Mouse (Mus musculus): ENCODE results near the gene Hoxa13. TPM values are rescaled to one million over a fixed set of nuclear protein-coding genes. Genes with fewer than 3 reads are reported as not detected.
A peak's percentile ranks its signal among the peaks of the same experiment; 100 is the strongest.

The Hoxa13 gene
- polyA plus RNA-seq, 1 experiment from 2014 or later, result not detected

- Histone ChIP-seq H3K4me2 (replicated peaks) (no peak overlapping the region), H3K9ac (replicated peaks) (no peak overlapping the region), H3K9me3 (no peaks in the 10 kb centered on the region), H3K36me3 (no peaks in the 10 kb centered on the region), H3K4me3 (no peak overlapping the region), H3K4me1 (peaks cover 12% of the 10 kb centered on the region), H3K27me3 (peaks cover 83% of the 10 kb centered on the region), H3K27ac (replicated peaks) (no peak overlapping the region)
- WGBS, result under 1% methylated on average over 6 of the region's 6 CpGs
- ATAC-seq (ENCODE audit: low FRiP score, low read depth), result no peak
Measured at GRCm38 (mm10) chr6:52256956-52257355, 3.7 kb downstream of the Hoxa13 start.

- no peak for ATAC-seq (ENCODE audit: low FRiP score, low read depth)
- WGBS, result under 1% methylated on average over 59 of the region's 59 CpGs
- no peak overlapping the region for H3K9ac ChIP-seq (replicated peaks)
- H3K36me3 ChIP-seq, result no peaks in the 10 kb centered on the region
- H3K27me3 ChIP-seq, result peaks cover 84% of the 10 kb centered on the region
- H3K4me3 ChIP-seq, result peak overlapping the region; percentile 18
- no peak overlapping the region for H3K27ac ChIP-seq (replicated peaks)
- 0 out of 2 replicates have a peak, but pooled peaks cover 3% of the 10 kb centered on the region for H3K4me1 ChIP-seq
- no peak overlapping the region for H3K4me2 ChIP-seq (replicated peaks)
- H3K9me3 ChIP-seq, result no peaks in the 10 kb centered on the region
Measured at GRCm38 (mm10) chr6:52253511-52254500, 6.9 kb downstream of the Hoxa13 start.

GRCm38 (mm10) chr6:52252775-52253376, 7.8 kb downstream of the Hoxa13 start:
- no peak for ATAC-seq (ENCODE audit: low FRiP score, low read depth)
- no peak overlapping the region for H3K27ac ChIP-seq (replicated peaks)
- H3K4me1 ChIP-seq, result 0 out of 2 replicates have a peak, but pooled peaks cover 3% of the 10 kb centered on the region
- no peak overlapping the region for H3K4me3 ChIP-seq
- 1% methylated on average over 35 of the region's 35 CpGs for WGBS
- no peak overlapping the region for H3K4me2 ChIP-seq (replicated peaks)
- H3K27me3 ChIP-seq, result peaks cover 85% of the 10 kb centered on the region
- H3K9me3 ChIP-seq, result no peaks in the 10 kb centered on the region
- no peak overlapping the region for H3K9ac ChIP-seq (replicated peaks)
- no peaks in the 10 kb centered on the region for H3K36me3 ChIP-seq

- Histone ChIP-seq H3K27ac (replicated peaks) (no peak overlapping the region), H3K9ac (replicated peaks) (no peak overlapping the region), H3K36me3 (no peaks in the 10 kb centered on the region), H3K4me1 (0 out of 2 replicates have a peak, but pooled peaks cover 3% of the 10 kb centered on the region), H3K9me3 (no peaks in the 10 kb centered on the region), H3K4me2 (replicated peaks) (no peak overlapping the region), H3K27me3 (peaks cover 87% of the 10 kb centered on the region), H3K4me3 (no peak overlapping the region)
- ATAC-seq (ENCODE audit: low FRiP score, low read depth), result no peak
- 1% methylated on average over 24 of the region's 24 CpGs for WGBS
Measured at GRCm38 (mm10) chr6:52252016-52252774, 8.5 kb downstream of the Hoxa13 start.

- no peaks in the 10 kb centered on the region for H3K36me3 ChIP-seq
- H3K4me3 ChIP-seq, result no peak overlapping the region
- ATAC-seq (ENCODE audit: low FRiP score, low read depth), result no peak
- 0 out of 2 replicates have a peak, but pooled peaks cover 4% of the 10 kb centered on the region for H3K4me1 ChIP-seq
- H3K27ac ChIP-seq (replicated peaks), result no peak overlapping the region
- H3K9me3 ChIP-seq, result no peaks in the 10 kb centered on the region
- peaks cover 88% of the 10 kb centered on the region for H3K27me3 ChIP-seq
- no peak overlapping the region for H3K4me2 ChIP-seq (replicated peaks)
- WGBS, result 11% methylated on average over 7 of the region's 7 CpGs
- H3K9ac ChIP-seq (replicated peaks), result no peak overlapping the region
Measured at GRCm38 (mm10) chr6:52251177-52251879, 9.4 kb downstream of the Hoxa13 start.

GRCm38 (mm10) chr6:52249826-52250225, 10.9 kb downstream of the Hoxa13 start:
- no peaks in the 10 kb centered on the region for H3K36me3 ChIP-seq
- no peaks in the 10 kb centered on the region for H3K9me3 ChIP-seq
- 0 out of 2 replicates have a peak, but pooled peaks cover 8% of the 10 kb centered on the region for H3K4me1 ChIP-seq
- H3K27ac ChIP-seq (replicated peaks), result no peak overlapping the region
- H3K9ac ChIP-seq (replicated peaks), result no peak overlapping the region
- no peak overlapping the region for H3K4me2 ChIP-seq (replicated peaks)
- no peak overlapping the region for H3K4me3 ChIP-seq
- peaks cover 94% of the 10 kb centered on the region for H3K27me3 ChIP-seq
- no peak for ATAC-seq (ENCODE audit: low FRiP score, low read depth)
- WGBS, result 0% methylated on average over 4 of the region's 4 CpGs

GRCm38 (mm10) chr6:52249415-52249738, 11.3 kb downstream of the Hoxa13 start:
- no peak overlapping the region for H3K27ac ChIP-seq (replicated peaks)
- H3K4me1 ChIP-seq, result 0 out of 2 replicates have a peak, but pooled peaks cover 8% of the 10 kb centered on the region
- H3K4me2 ChIP-seq (replicated peaks), result no peak overlapping the region
- no peak for ATAC-seq (ENCODE audit: low FRiP score, low read depth)
- H3K9me3 ChIP-seq, result no peaks in the 10 kb centered on the region
- H3K36me3 ChIP-seq, result no peaks in the 10 kb centered on the region
- H3K27me3 ChIP-seq, result peaks cover 98% of the 10 kb centered on the region
- WGBS, result 0% methylated on average over 16 of the region's 16 CpGs
- H3K9ac ChIP-seq (replicated peaks), result no peak overlapping the region
- H3K4me3 ChIP-seq, result no peak overlapping the region

- no peaks in the 10 kb centered on the region for H3K9me3 ChIP-seq
- H3K4me2 ChIP-seq (replicated peaks), result no peak overlapping the region
- WGBS, result 1% methylated on average over 27 of the region's 27 CpGs
- H3K9ac ChIP-seq (replicated peaks), result no peak overlapping the region
- no peaks in the 10 kb centered on the region for H3K36me3 ChIP-seq
- no peak for ATAC-seq (ENCODE audit: low FRiP score, low read depth)
- H3K4me1 ChIP-seq, result 0 out of 2 replicates have a peak, but pooled peaks cover 8% of the 10 kb centered on the region
- H3K4me3 ChIP-seq, result no peak overlapping the region
- H3K27ac ChIP-seq (replicated peaks), result no peak overlapping the region
- H3K27me3 ChIP-seq, result peaks cover 98% of the 10 kb centered on the region
Measured at GRCm38 (mm10) chr6:52248638-52249414, 11.9 kb downstream of the Hoxa13 start.

GRCm38 (mm10) chr6:52247766-52248637, 12.7 kb downstream of the Hoxa13 start:
- H3K4me2 ChIP-seq (replicated peaks), result no peak overlapping the region
- no peaks in the 10 kb centered on the region for H3K36me3 ChIP-seq
- 0 out of 2 replicates have a peak, but pooled peaks cover 5% of the 10 kb centered on the region for H3K4me1 ChIP-seq
- no peak overlapping the region for H3K9ac ChIP-seq (replicated peaks)
- no peaks in the 10 kb centered on the region for H3K9me3 ChIP-seq
- no peak overlapping the region for H3K4me3 ChIP-seq
- ATAC-seq (ENCODE audit: low FRiP score, low read depth), result no peak
- no peak overlapping the region for H3K27ac ChIP-seq (replicated peaks)
- peaks cover 98% of the 10 kb centered on the region for H3K27me3 ChIP-seq
- WGBS, result under 1% methylated on average over 23 of the region's 23 CpGs

GRCm38 (mm10) chr6:52246916-52247315, 13.8 kb downstream of the Hoxa13 start:
- H3K4me2 ChIP-seq (replicated peaks), result no peak overlapping the region
- no peak overlapping the region for H3K9ac ChIP-seq (replicated peaks)
- no peaks in the 10 kb centered on the region for H3K36me3 ChIP-seq
- no peak for ATAC-seq (ENCODE audit: low FRiP score, low read depth)
- H3K9me3 ChIP-seq, result no peaks in the 10 kb centered on the region
- 0 out of 2 replicates have a peak, but pooled peaks cover 5% of the 10 kb centered on the region for H3K4me1 ChIP-seq
- WGBS, result 5% methylated on average over 3 of the region's 3 CpGs
- peaks cover 98% of the 10 kb centered on the region for H3K27me3 ChIP-seq
- no peak overlapping the region for H3K27ac ChIP-seq (replicated peaks)
- no peak overlapping the region for H3K4me3 ChIP-seq

Measured in midbrain, embryonic 12.5 days (tissue).